Mouse (Mus musculus): ENCODE measurements at regions not wholly inside any gene's neighbourhood (a gene's known extent, or its start where the extent isn't known, plus 50 kb on each side); places are given as distances from the start of the nearest gene placed in this dataset.

- DNase-seq (no peak), ATAC-seq (no peak)
- Histone ChIP-seq H3K27ac (ENCODE audit: low read depth) (no peak overlapping the region), H3K36me3 (replicated peaks; ENCODE audit: insufficient read depth, low read length) (no peaks in the 10 kb centered on the region), H3K27me3 (ENCODE audit: insufficient read depth, low read length) (no peaks in the 10 kb centered on the region), H3K4me1 (ENCODE audit: insufficient read depth) (no peaks in the 10 kb centered on the region), H3K9ac (replicated peaks) (no peak overlapping the region), H3K4me3 (ENCODE audit: low read depth, low read length) (no peak overlapping the region), H3K9me3 (ENCODE audit: low read length) (no peaks in the 10 kb centered on the region), H3K4me2 (ENCODE audit: low read depth, low read length) (no peak overlapping the region)
- WGBS (ENCODE audit: insufficient replicate concordance), result 45% methylated on average over 10 of the region's 10 CpGs
- no peak for TF ChIP-seq CTCF (IDR thresholded peaks at IDR 0.05; ENCODE audit: low read depth)
- no peak for TF ChIP-seq EP300 (IDR thresholded peaks at IDR 0.05; ENCODE audit: low read depth)
Observed at GRCm38 (mm10) chr1:133486370-133486769, 62.2 kb upstream of the Sox13 start.

GRCm38 (mm10) chr1:133482891-133483290, 58.7 kb upstream of the Sox13 start:
- no peak overlapping the region for H3K4me2 ChIP-seq (ENCODE audit: low read depth, low read length)
- H3K4me1 ChIP-seq (ENCODE audit: insufficient read depth), result no peaks in the 10 kb centered on the region
- no peak overlapping the region for H3K9ac ChIP-seq (replicated peaks)
- no peak for ATAC-seq
- DNase-seq, result no peak
- no peak overlapping the region for H3K4me3 ChIP-seq (ENCODE audit: low read depth, low read length)
- TF ChIP-seq EP300 (IDR thresholded peaks at IDR 0.05; ENCODE audit: low read depth), result no peak
- TF ChIP-seq CTCF (IDR thresholded peaks at IDR 0.05; ENCODE audit: low read depth), result no peak
- H3K27me3 ChIP-seq (ENCODE audit: insufficient read depth, low read length), result no peaks in the 10 kb centered on the region
- no peaks in the 10 kb centered on the region for H3K9me3 ChIP-seq (ENCODE audit: low read length)
- no peaks in the 10 kb centered on the region for H3K36me3 ChIP-seq (replicated peaks; ENCODE audit: insufficient read depth, low read length)
- whole genome bisulfite sequencing (ENCODE audit: insufficient replicate concordance), result 53% methylated on average over 5 of the region's 5 CpGs
- no peak overlapping the region for H3K27ac ChIP-seq (ENCODE audit: low read depth)

- ATAC-seq, result no peak
- H3K27ac ChIP-seq (ENCODE audit: low read depth), result no peak overlapping the region
- TF ChIP-seq EP300 (IDR thresholded peaks at IDR 0.05; ENCODE audit: low read depth), result no peak
- no peak for TF ChIP-seq CTCF (IDR thresholded peaks at IDR 0.05; ENCODE audit: low read depth)
Observed at GRCm38 (mm10) chr1:133474546-133474945, 50.4 kb upstream of the Sox13 start.

More at GRCm38 (mm10) chr1:133474546-133474945, 50.4 kb upstream of the Sox13 start:
- no peak overlapping the region for H3K4me2 ChIP-seq (ENCODE audit: low read depth, low read length)
- no peaks in the 10 kb centered on the region for H3K27me3 ChIP-seq (ENCODE audit: insufficient read depth, low read length)
- no peaks in the 10 kb centered on the region for H3K36me3 ChIP-seq (replicated peaks; ENCODE audit: insufficient read depth, low read length)
- H3K4me3 ChIP-seq (ENCODE audit: low read depth, low read length), result no peak overlapping the region
- no peaks in the 10 kb centered on the region for H3K4me1 ChIP-seq (ENCODE audit: insufficient read depth)
- 65% methylated on average over 2 of the region's 2 CpGs for WGBS (ENCODE audit: insufficient replicate concordance)
- H3K9me3 ChIP-seq (ENCODE audit: low read length), result no peaks in the 10 kb centered on the region
- H3K9ac ChIP-seq (replicated peaks), result no peak overlapping the region
- no peak for DNase-seq

All from liver, postnatal 0 days (tissue).